Mouse (Mus musculus) lung, adult 2 months (tissue): ENCODE data around the gene Acpp.

Experiments used
- CTCF ChIP-seq: fragments of 200-500 bp; IDR thresholded peaks from 2 replicates; pipeline ENCODE4 v1.5.1; 2011; ENCODE audit warnings: mild to moderate bottlenecking, low read length, control low read depth; ENCODE audit not compliant: insufficient read depth
- POLR2A ChIP-seq: fragments of 200-500 bp; IDR thresholded peaks from 2 replicates; pipeline ENCODE4 v1.6.1; 2011; ENCODE audit warnings: low read depth, mild to moderate bottlenecking, control low read depth, low read length, borderline replicate concordance; ENCODE audit errors: extremely low read depth

DNA sequence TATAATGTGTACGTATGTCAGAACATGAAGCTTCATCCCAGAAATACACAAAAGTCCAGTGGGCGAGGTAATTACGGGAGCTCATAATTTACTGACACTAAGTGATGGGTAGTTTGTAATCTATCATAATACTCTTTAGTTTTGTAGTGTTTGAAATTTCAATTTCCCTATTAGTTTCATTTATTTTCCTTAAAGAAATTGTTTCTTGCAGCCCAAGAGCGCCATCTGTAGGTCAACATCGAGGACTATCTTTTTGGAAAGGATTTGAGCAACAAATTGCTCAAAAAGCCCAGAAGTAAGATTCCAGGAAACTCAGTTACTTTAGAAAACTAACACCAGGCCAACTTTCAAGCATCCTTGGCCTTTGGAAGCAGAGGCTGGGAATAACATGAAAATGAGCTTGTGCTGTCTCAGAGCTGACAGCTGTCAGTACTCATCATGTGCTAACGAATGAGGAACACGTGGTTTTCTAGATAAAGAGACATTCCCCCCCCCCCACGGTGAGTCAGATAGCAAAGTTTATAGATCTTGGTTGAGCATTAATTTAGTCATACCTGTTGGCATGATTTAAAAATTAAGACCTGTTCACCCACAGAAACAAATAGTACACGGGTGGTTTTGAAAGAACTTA is 42.1 kb upstream of the Acpp start:
- TF ChIP-seq CTCF (no peak), POLR2A (no peak)
